Mouse (Mus musculus) thymus, adult 18-20 months (tissue): ENCODE results near the gene P4htm.

Experiments used
- DNase-seq, 2 experiments: peaks; one replicate each; pipeline ENCODE4 v3.0.0; 2022; ENCODE audit warnings: mixed read lengths in 2 of 2

P4htm gene

DNA sequence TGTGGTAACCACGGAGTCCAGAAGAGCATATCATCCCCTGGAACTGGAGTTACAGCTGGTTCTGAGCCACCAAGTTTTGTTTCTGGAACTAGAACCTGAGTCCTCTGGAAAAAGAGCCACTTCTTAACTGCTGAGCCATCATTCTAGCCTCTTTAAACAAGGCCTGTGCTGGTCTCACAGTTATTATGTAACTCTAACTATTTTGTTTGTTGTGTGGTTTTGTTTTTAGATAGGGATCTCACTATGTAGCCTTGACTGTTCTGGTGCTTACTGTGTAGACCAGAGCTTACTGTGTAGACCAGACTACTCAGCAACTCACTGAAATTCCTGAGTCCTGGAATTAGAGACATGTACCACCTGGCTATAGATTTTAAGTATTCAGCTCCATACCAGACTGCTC lies 50.6 kb downstream of the P4htm start:
- no peak for DNase-seq

DNA sequence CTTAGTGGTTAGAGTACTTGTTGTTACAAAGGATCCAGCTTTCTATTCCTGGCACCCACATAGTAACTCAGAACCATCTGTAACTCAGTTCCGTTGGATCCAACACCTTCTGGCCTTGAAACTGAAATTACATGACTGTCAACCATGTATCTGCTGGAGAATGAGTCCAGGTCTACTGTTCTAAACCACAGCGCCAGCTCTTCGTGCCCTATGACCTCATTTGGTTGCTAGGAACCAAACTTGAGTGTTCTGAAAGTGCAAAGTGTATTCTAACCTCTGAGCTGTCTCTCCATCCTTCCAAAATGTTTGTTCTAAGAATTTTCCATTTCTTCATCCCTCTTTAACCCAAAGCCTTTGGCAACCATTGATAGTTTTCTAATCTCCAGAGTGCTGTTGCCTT lies 51.5 kb downstream of the P4htm start:
- no peak for DNase-seq

DNA sequence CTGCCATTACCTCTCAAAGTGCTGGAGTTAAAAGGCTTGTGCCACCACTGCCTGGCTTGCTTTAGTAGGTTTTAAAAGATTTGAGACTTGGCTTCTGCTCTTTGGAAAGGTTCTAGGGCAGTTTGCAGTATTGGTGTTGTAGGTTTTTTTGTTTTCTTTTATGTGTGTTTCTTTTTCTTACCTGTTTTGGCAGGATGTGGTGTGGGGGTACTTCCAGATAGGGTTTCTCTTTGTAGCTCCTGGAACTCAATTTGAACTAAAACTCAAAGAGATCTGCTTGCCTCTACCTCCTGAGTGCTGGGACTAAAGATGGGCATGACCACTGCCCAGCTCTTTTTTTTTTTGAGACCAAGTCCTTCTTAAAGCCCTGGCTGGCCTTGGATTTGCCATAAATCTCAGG lies 56.6 kb downstream of the P4htm start:
- no peak for DNase-seq

DNA sequence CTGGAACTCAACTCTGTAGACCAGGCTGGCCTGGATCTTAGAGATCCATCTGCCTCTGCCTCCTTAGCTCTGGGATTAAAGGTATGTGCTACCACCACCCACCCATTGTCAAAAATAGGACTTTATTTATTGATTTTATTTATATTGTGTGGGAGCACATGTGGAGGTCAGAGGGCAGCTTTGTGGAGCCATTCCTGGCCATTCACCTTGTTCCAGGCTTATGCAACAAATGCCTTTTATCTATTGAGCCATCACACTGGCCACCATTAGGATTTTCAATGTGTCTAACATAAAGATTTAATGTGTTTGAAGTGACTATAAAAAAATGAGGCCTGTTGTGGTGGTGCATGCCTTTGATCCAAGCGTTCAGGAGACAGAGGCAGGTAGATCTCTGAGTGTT lies 66.0 kb downstream of the P4htm start:
- no peak for DNase-seq

DNA sequence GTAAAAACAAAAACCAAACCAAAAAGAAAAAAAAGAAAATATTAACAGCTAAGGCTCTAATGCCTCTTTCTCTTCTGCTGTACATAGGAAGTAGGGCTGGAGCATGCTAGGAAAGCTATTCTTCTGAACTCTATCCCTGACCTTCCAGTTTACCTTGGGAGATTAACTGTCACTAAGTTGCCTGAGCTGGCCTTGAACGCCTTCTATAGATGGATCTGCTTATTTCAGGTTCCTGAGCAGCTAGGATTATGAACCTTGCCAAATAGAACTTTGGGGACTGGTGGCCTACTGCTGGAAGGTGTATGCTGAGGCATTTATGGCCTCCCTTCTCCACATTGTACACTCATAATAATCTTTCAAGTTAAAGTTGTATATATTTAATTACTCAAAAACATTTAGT lies 66.5 kb downstream of the P4htm start:
- no peak for DNase-seq
